Mouse (Mus musculus): ENCODE results near the gene Paqr9.
A peak's percentile ranks its signal among the peaks of the same experiment; 100 is the strongest.
"Not testable (repeated sequence)": the region's sequence is repeated elsewhere in the genome, so short reads cannot be mapped to it uniquely, and the experiment has no call there.

Paqr9 gene

GRCm38 (mm10) chr9:95559059-95559935 lies at the start of gene Paqr9:
Gene Paqr9, plus strand, starts transcription at chr9:95559657.
- peak; percentile 55 to 71 for DNase-seq

GRCm38 (mm10) chr9:95510693-95511404 lies 48.6 kb upstream of the Paqr9 start:
- no peak for DNase-seq

- peak; percentile 97 to 98 for DNase-seq
These were observed 47.8 kb upstream of the Paqr9 start, which contains the start of gene U2surp for GRCm38 (mm10) chr9:95511472-95512330. Gene U2surp, minus strand, starts transcription at chr9:95511996.

GRCm38 (mm10) chr9:95512331-95513030 lies 47.0 kb upstream of the Paqr9 start:
- DNase-seq: peak; percentile 4 to 15

GRCm38 (mm10) chr9:95513776-95514175 lies 45.7 kb upstream of the Paqr9 start:
- no peak for DNase-seq

- not testable (repeated sequence) for DNase-seq
These were observed 45.1 kb upstream of the Paqr9 start for GRCm38 (mm10) chr9:95514361-95514760.

- no peak for DNase-seq
These were observed 38.9 kb upstream of the Paqr9 start for GRCm38 (mm10) chr9:95520563-95520962.

- no peak for DNase-seq
These were observed 38.4 kb upstream of the Paqr9 start for GRCm38 (mm10) chr9:95521031-95521430.

- DNase-seq: peak; percentile 15 to 47
These were observed 37.9 kb upstream of the Paqr9 start for GRCm38 (mm10) chr9:95521566-95521965.

- no peak for DNase-seq
These were observed 36.9 kb upstream of the Paqr9 start for GRCm38 (mm10) chr9:95522561-95522960.

GRCm38 (mm10) chr9:95525376-95525775 lies 34.1 kb upstream of the Paqr9 start:
- no peak for DNase-seq

- peak; percentile 68 to 78 for DNase-seq
These were observed 33.5 kb upstream of the Paqr9 start for GRCm38 (mm10) chr9:95525961-95526360.

- no peak for DNase-seq
These were observed 31.8 kb upstream of the Paqr9 start for GRCm38 (mm10) chr9:95527676-95528075.

- no peak for DNase-seq
These were observed 28.3 kb upstream of the Paqr9 start for GRCm38 (mm10) chr9:95531144-95531543.

- DNase-seq: no peak
These were observed 25.6 kb upstream of the Paqr9 start for GRCm38 (mm10) chr9:95533817-95534216.

- DNase-seq: no peak
These were observed 20.2 kb upstream of the Paqr9 start for GRCm38 (mm10) chr9:95539176-95539800.

GRCm38 (mm10) chr9:95540487-95540886 lies 19.0 kb upstream of the Paqr9 start:
- peak; percentile 69 to 75 for DNase-seq

- no peak for DNase-seq
These were observed 18.2 kb upstream of the Paqr9 start for GRCm38 (mm10) chr9:95541208-95541607.

GRCm38 (mm10) chr9:95541650-95542432 lies 17.6 kb upstream of the Paqr9 start:
- peak; percentile 13 to 50 for DNase-seq

- no peak for DNase-seq
These were observed 17.0 kb upstream of the Paqr9 start for GRCm38 (mm10) chr9:95542475-95542874.

- DNase-seq: no peak
These were observed 14.9 kb upstream of the Paqr9 start for GRCm38 (mm10) chr9:95544598-95544997.
